19 mouse cellular contexts compared by ENCODE assay signal in the genomic region with DNA sequence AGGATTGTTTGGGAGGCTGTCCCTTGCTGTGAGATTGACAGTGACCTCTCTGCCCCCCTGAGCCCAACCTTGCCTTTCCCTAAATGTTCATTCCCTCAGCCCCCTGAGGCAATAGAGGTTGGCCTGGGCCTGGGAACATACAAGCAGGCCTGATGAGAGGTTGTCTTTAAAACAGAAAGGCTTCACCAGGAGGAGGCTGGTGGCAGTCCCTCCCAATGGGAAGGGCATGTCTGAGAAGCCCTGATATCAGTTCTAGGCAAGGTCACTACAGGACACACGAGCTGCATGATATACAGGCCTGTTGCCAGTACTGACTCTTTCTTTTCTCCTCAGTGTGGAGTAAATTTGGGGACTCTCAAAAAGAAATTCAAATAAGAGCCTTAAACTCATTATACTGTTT.
DNase-seq lines count a peak whose midpoint lies in the region; ATAC-seq and TF ChIP-seq lines count a peak whose summit lies in the region.
"Had no signal": no experiment of that assay in that cellular context is flagged by ENCODE, and none has a peak within 500 bp of the region (broad histone marks: within the 10 kb centered on the region; RNA-seq: fewer than 3 reads in every experiment).

No protein-coding gene starts in this region.

- no peak for TF ChIP-seq POLR2A in spleen, adult 2 months (IDR thresholded peaks at IDR 0.05; ENCODE audit: low read depth, low read length)

- no peaks in the 10 kb centered on the region for H3K9me3 ChIP-seq in heart, embryonic 11.5 days (replicated peaks; ENCODE audit: control insufficient read depth, low read length)
- no peaks in the 10 kb centered on the region for H3K9me3 ChIP-seq in heart, embryonic 14.5 days (ENCODE audit: control insufficient read depth, low read length)
- H3K9me3 ChIP-seq in forebrain, postnatal 0 days (ENCODE audit: low read length) = no peaks in the 10 kb centered on the region
- H3K9me3 ChIP-seq in hindbrain, embryonic 13.5 days = no peaks in the 10 kb centered on the region
- H3K9me3 ChIP-seq: embryonic facial prominence, embryonic 15.5 days; limb, embryonic 13.5 days; midbrain, embryonic 15.5 days had no signal

- no peak overlapping the region; the same call in 1 of the 2 replicates for H3K4me2 ChIP-seq in heart, embryonic 11.5 days
- H3K4me2 ChIP-seq in heart, embryonic 14.5 days (ENCODE audit: low read length) = no peak overlapping the region
- no peak overlapping the region for H3K4me2 ChIP-seq in forebrain, postnatal 0 days (ENCODE audit: low read depth)
- no peak overlapping the region for H3K4me2 ChIP-seq in hindbrain, embryonic 13.5 days
- H3K4me2 ChIP-seq: embryonic facial prominence, embryonic 15.5 days; limb, embryonic 13.5 days; midbrain, embryonic 15.5 days had no signal

- DNase-seq in heart, postnatal 14 days = no peak
- peak; percentile 17 for DNase-seq in c-Kit-positive CD71-positive TER-119-positive erythroid progenitor cells, embryonic 14.5 days (ENCODE audit: low spot score)
- DNase-seq in spleen, adult 2 months (ENCODE audit: low read depth in 1 of 2, low spot score in 2 of 2) = no peak
- no peak for DNase-seq in forebrain, postnatal 0 days
- DNase-seq: adrenal gland, adult 2 months; cerebellum, adult 11-12 months; cerebellum, postnatal 25 days; embryo, embryonic 11 days; gastrocnemius, postnatal 10 days; kidney, adult 11 months; lung, postnatal 10 days; right cerebral cortex, postnatal 25 days; thymus, postnatal 25 days had no signal

- WGBS in heart, embryonic 11.5 days (ENCODE audit: insufficient replicate concordance) = 9% methylated on average over 1 of the region's 1 CpGs
- 3% methylated on average over 1 of the region's 1 CpGs for WGBS in heart, embryonic 14.5 days
- 58% methylated on average over 1 of the region's 1 CpGs for WGBS in spleen, adult 2 months
- 59% methylated on average over 1 of the region's 1 CpGs for WGBS in forebrain, postnatal 0 days
- WGBS in hindbrain, embryonic 13.5 days = 64% methylated on average over 1 of the region's 1 CpGs

- H3K27ac ChIP-seq in heart, embryonic 11.5 days (ENCODE audit: low read depth, low read length) = peak overlapping the region; percentile 82
- peak overlapping the region; percentile 81 to 92 for H3K27ac ChIP-seq in heart, embryonic 14.5 days (replicated peaks in 1 of 2; ENCODE audit: control insufficient read depth in 1 of 2, insufficient read depth in 1 of 2, low read depth in 2 of 2, low read length in 2 of 2)
- peak overlapping the region; percentile 34; the same call in 1 of the 2 replicates for H3K27ac ChIP-seq in spleen, adult 2 months (ENCODE audit: insufficient read depth, low read length)
- no peak overlapping the region for H3K27ac ChIP-seq in forebrain, postnatal 0 days (ENCODE audit: low read depth, low read length)
- no peak overlapping the region for H3K27ac ChIP-seq in hindbrain, embryonic 13.5 days
- H3K27ac ChIP-seq: embryonic facial prominence, embryonic 15.5 days; limb, embryonic 13.5 days; midbrain, embryonic 15.5 days had no signal

- H3K4me1 ChIP-seq in heart, embryonic 11.5 days (ENCODE audit: control insufficient read depth, insufficient read depth, low read length) = peaks cover 44% of the 10 kb centered on the region
- H3K4me1 ChIP-seq in heart, embryonic 14.5 days (ENCODE audit: control insufficient read depth in 2 of 2, insufficient read depth in 2 of 2, low read length in 2 of 2) = peaks cover 41 to 55% of the 10 kb centered on the region in 2 experiments
- peaks cover 8% of the 10 kb centered on the region; the same call in 1 of the 2 replicates for H3K4me1 ChIP-seq in spleen, adult 2 months (ENCODE audit: control insufficient read depth, insufficient read depth, insufficient read length)
- no peaks in the 10 kb centered on the region; the same call in 1 of the 2 replicates for H3K4me1 ChIP-seq in forebrain, postnatal 0 days (ENCODE audit: insufficient read depth)
- H3K4me1 ChIP-seq in hindbrain, embryonic 13.5 days (replicated peaks) = peaks cover 11% of the 10 kb centered on the region

- no peaks in the 10 kb centered on the region for H3K27me3 ChIP-seq in heart, embryonic 11.5 days (ENCODE audit: control insufficient read depth, insufficient read depth, low read length)
- H3K27me3 ChIP-seq in heart, embryonic 14.5 days (ENCODE audit: control insufficient read depth, insufficient read depth, low read length) = no peaks in the 10 kb centered on the region
- H3K27me3 ChIP-seq in spleen, adult 2 months (ENCODE audit: control insufficient read depth, insufficient read depth, low read length) = no peaks in the 10 kb centered on the region
- H3K27me3 ChIP-seq in forebrain, postnatal 0 days (ENCODE audit: insufficient read depth, low read length) = peaks cover 13% of the 10 kb centered on the region; the same call in 1 of the 2 replicates
- no peaks in the 10 kb centered on the region for H3K27me3 ChIP-seq in hindbrain, embryonic 13.5 days
- H3K27me3 ChIP-seq: embryonic facial prominence, embryonic 15.5 days; limb, embryonic 13.5 days; midbrain, embryonic 15.5 days had no signal

- TF ChIP-seq CTCF in spleen, adult 2 months (IDR thresholded peaks at IDR 0.05; ENCODE audit: extremely low read depth, insufficient read depth, insufficient read length, insufficient replicate concordance) = no peak
- TF ChIP-seq CTCF in forebrain, postnatal 0 days (IDR thresholded peaks at IDR 0.05; ENCODE audit: low read depth) = no peak

- no peak for ATAC-seq in heart, embryonic 11.5 days (replicated peaks; ENCODE audit: insufficient number of reproducible peaks, low FRiP score, low TSS enrichment)
- no peak for ATAC-seq in heart, embryonic 14.5 days (ENCODE audit: insufficient number of reproducible peaks, insufficient read depth, low FRiP score, low read depth)
- ATAC-seq in forebrain, postnatal 0 days = no peak
- no peak for ATAC-seq in hindbrain, embryonic 13.5 days (ENCODE audit: low FRiP score)

- H3K36me3 ChIP-seq in heart, embryonic 11.5 days (ENCODE audit: control insufficient read depth, insufficient read depth, low read length) = no peaks in the 10 kb centered on the region
- peaks cover 52% of the 10 kb centered on the region for H3K36me3 ChIP-seq in heart, embryonic 14.5 days (ENCODE audit: control insufficient read depth, insufficient read depth, low read length)
- H3K36me3 ChIP-seq in spleen, adult 2 months (ENCODE audit: control insufficient read depth, insufficient read depth, low read length) = no peaks in the 10 kb centered on the region
- no peaks in the 10 kb centered on the region for H3K36me3 ChIP-seq in forebrain, postnatal 0 days (ENCODE audit: insufficient read depth)
- no peaks in the 10 kb centered on the region for H3K36me3 ChIP-seq in hindbrain, embryonic 13.5 days
- H3K36me3 ChIP-seq: midbrain, embryonic 15.5 days had no signal

- no peak overlapping the region for H3K9ac ChIP-seq in heart, embryonic 11.5 days (ENCODE audit: low read depth, low read length)
- peak overlapping the region; percentile 6; the same call in 1 of the 2 replicates for H3K9ac ChIP-seq in heart, embryonic 14.5 days (ENCODE audit: low read length)
- no peak overlapping the region for H3K9ac ChIP-seq in forebrain, postnatal 0 days
- H3K9ac ChIP-seq in hindbrain, embryonic 13.5 days = no peak overlapping the region
- H3K9ac ChIP-seq: embryonic facial prominence, embryonic 15.5 days; limb, embryonic 13.5 days; midbrain, embryonic 15.5 days had no signal

- H3K4me3 ChIP-seq in heart, embryonic 11.5 days (ENCODE audit: low read depth, low read length) = no peak overlapping the region
- no peak overlapping the region for H3K4me3 ChIP-seq in heart, embryonic 14.5 days (ENCODE audit: control insufficient read depth in 1 of 2, insufficient read depth in 1 of 2, low read depth in 1 of 2, low read length in 2 of 2)
- no peak overlapping the region for H3K4me3 ChIP-seq in spleen, adult 2 months (ENCODE audit: extremely low read depth, insufficient read depth, insufficient read length)
- no peak overlapping the region for H3K4me3 ChIP-seq in forebrain, postnatal 0 days (ENCODE audit: low read depth, low read length)
- no peak overlapping the region for H3K4me3 ChIP-seq in hindbrain, embryonic 13.5 days
- H3K4me3 ChIP-seq: embryonic facial prominence, embryonic 15.5 days; limb, embryonic 13.5 days; midbrain, embryonic 15.5 days had no signal

- intact Hi-C loops in heart, postnatal 14 days (cut with DNase I) = loop anchor here (5.0 to 10.0 kb wide), 3 partner anchors 159 to 306 kb away; a partner anchor contains a TSS

Comparison
In these comparisons a context has a peak if more than half of its experiments do, and no peak if none do; other contexts are left out.
1. H3K27ac ChIP-seq: peak in heart, embryonic 11.5 days (single experiment), heart, embryonic 14.5 days (2 of 2) and spleen, adult 2 months (single experiment); none in forebrain, postnatal 0 days (single experiment) and hindbrain, embryonic 13.5 days (single experiment).